27 mouse cellular contexts compared by ENCODE assay signal in genomic region chr12:45287759-45288158, GRCm38 (mm10).
"Had no signal": no experiment of that assay in that cellular context is flagged by ENCODE, and none has a peak within 500 bp of the region (broad histone marks: within the 10 kb centered on the region; RNA-seq: fewer than 3 reads in every experiment).

No protein-coding gene starts in this region.

- ATAC-seq: hindbrain, embryonic 16.5 days; inflammation-experienced regulatory T-cells, adult 6 months; intestine, embryonic 15.5 days; intestine, postnatal 0 days had no signal

- H3K4me3 ChIP-seq: heart, adult 2 months; heart, embryonic 13.5 days; heart, embryonic 15.5 days; hindbrain, embryonic 10.5 days; hindbrain, embryonic 12.5 days; intestine, embryonic 15.5 days; kidney, embryonic 15.5 days; layer of hippocampus, adult 2 months; left cerebral cortex, adult 2 months; limb, embryonic 10.5 days; limb, embryonic 12.5 days; liver, embryonic 13.5 days had no signal

- H3K9me3 ChIP-seq: heart, embryonic 13.5 days; heart, embryonic 15.5 days; hindbrain, embryonic 10.5 days; hindbrain, embryonic 12.5 days; intestine, embryonic 15.5 days; kidney, embryonic 15.5 days; limb, embryonic 10.5 days; limb, embryonic 12.5 days; liver, embryonic 13.5 days had no signal

- H3K4me2 ChIP-seq: heart, embryonic 11.5 days; heart, embryonic 13.5 days; heart, embryonic 15.5 days; hindbrain, embryonic 12.5 days; hindbrain, embryonic 14.5 days; intestine, embryonic 15.5 days; kidney, embryonic 15.5 days; limb, embryonic 12.5 days; liver, embryonic 11.5 days; liver, embryonic 13.5 days had no signal

- H3K9ac ChIP-seq: heart, embryonic 13.5 days; heart, embryonic 15.5 days; hindbrain, embryonic 12.5 days; hindbrain, embryonic 14.5 days; intestine, embryonic 15.5 days; kidney, embryonic 15.5 days; limb, embryonic 12.5 days; liver, embryonic 13.5 days had no signal

- H3K36me3 ChIP-seq: heart, embryonic 13.5 days; heart, embryonic 15.5 days; hindbrain, embryonic 10.5 days; hindbrain, embryonic 12.5 days; intestine, embryonic 15.5 days; kidney, embryonic 15.5 days; limb, embryonic 10.5 days; limb, embryonic 12.5 days; liver, embryonic 13.5 days had no signal

- H3K27me3 ChIP-seq: heart, embryonic 13.5 days; heart, embryonic 15.5 days; hindbrain, embryonic 12.5 days; intestine, embryonic 15.5 days; kidney, embryonic 15.5 days; limb, embryonic 12.5 days; liver, embryonic 13.5 days had no signal

- H3K27ac ChIP-seq: heart, adult 2 months; heart, embryonic 13.5 days; heart, embryonic 15.5 days; hindbrain, embryonic 10.5 days; hindbrain, embryonic 12.5 days; hindbrain, embryonic 14.5 days; intestine, embryonic 15.5 days; kidney, embryonic 15.5 days; layer of hippocampus, adult 2 months; left cerebral cortex, adult 2 months; limb, embryonic 10.5 days; limb, embryonic 12.5 days; liver, embryonic 13.5 days had no signal

- H3K4me1 ChIP-seq: heart, embryonic 13.5 days; heart, embryonic 15.5 days; hindbrain, embryonic 10.5 days; hindbrain, embryonic 12.5 days; intestine, embryonic 15.5 days; kidney, embryonic 15.5 days; limb, embryonic 12.5 days; liver, embryonic 13.5 days had no signal

- DNase-seq: gastrocnemius, postnatal 14 days; gastrocnemius, postnatal 36 days; heart, adult 2 months; heart, postnatal 4 days; kidney, adult 18-20 months; kidney, adult 9 months; kidney, postnatal 10 days; kidney, postnatal 25 days; kidney, postnatal 4 days; liver; liver, embryonic 13.5 days had no signal
